Mouse (Mus musculus) adrenal gland, postnatal 0 days (tissue): ENCODE results near the gene Slc5a2. TPM values are rescaled to one million over a fixed set of nuclear protein-coding genes. Genes with fewer than 3 reads are reported as not detected.

Source experiments
- microRNA-seq: library from miRNA; unstranded; fragments of <30 nt; microRNA quantifications from one replicate; pipeline ENCODE4, GENCODE M21; 2016; ENCODE audit warnings: borderline replicate concordance; ENCODE audit not compliant: insufficient number of aligned reads
- polyA plus RNA-seq: library from polyadenylated mRNA; unstranded; fragments of >200 nt; fragmentation: Nextera tagmentation; extraction: Ambion mirVana; gene quantifications from 2 replicates; pipeline ENCODE4 v1.2.1, GENCODE M21; 2015

Gene Slc5a2
- 0.18 and 0.27 TPM in 2 replicates for polyA plus RNA-seq

GRCm38 (mm10) chr7:128265411-128265810 lies at the start of gene Slc5a2:
TSS of gene Slc5a2 (plus strand) at chr7:128265657.

GRCm38 (mm10) chr7:128236856-128237592 lies 28.4 kb upstream of the Slc5a2 start, which contains the start of gene Armc5:
TSS of gene Armc5 (plus strand) at chr7:128237342.

GRCm38 (mm10) chr7:128237927-128238778 lies 27.3 kb upstream of the Slc5a2 start, which contains the start of gene 9130023H24Rik:
TSS of gene 9130023H24Rik (minus strand) at chr7:128238031.

GRCm38 (mm10) chr7:128246496-128247391 lies 18.7 kb upstream of the Slc5a2 start, which contains the start of gene Tgfb1i1:
TSS of gene Tgfb1i1 (plus strand) at chr7:128246812.

GRCm38 (mm10) chr7:128297617-128298480 lies 32.4 kb downstream of the Slc5a2 start, which contains the start of gene BC017158:
TSS of gene BC017158 (minus strand) at chr7:128298170.

Small RNA genes within 50 kb of the gene (microRNA-seq; reads per million reads assigned to microRNA genes)
- gene Mir3103, result 1.1 reads per million

Other genes starting within 250 kb of the Slc5a2 start
- gene Itgam, start 203.0 kb upstream of the Slc5a2 start, polyA plus RNA-seq, result 1.8 and 2.1 TPM in 2 replicates
- gene Gm49368, start 203.0 kb upstream of the Slc5a2 start, polyA plus RNA-seq, result 0.06 TPM in 1 of 2 replicates, not detected in the other
- gene Itgax, start 136.1 kb upstream of the Slc5a2 start, polyA plus RNA-seq, result 0.23 TPM in 1 of 2 replicates, not detected in the other
- gene Itgad, start 111.3 kb upstream of the Slc5a2 start, polyA plus RNA-seq, result not detected in 2 replicates
- 4.9 and 7.4 TPM in 2 replicates for gene Cox6a2, start 59.3 kb upstream of the Slc5a2 start, polyA plus RNA-seq
- gene Armc5, start 28.3 kb upstream of the Slc5a2 start, polyA plus RNA-seq, result 10.9 and 15.4 TPM in 2 replicates
- 3.9 and 4.2 TPM in 2 replicates for gene 9130023H24Rik, start 27.6 kb upstream of the Slc5a2 start, polyA plus RNA-seq
- gene Tgfb1i1, start 18.8 kb upstream of the Slc5a2 start, polyA plus RNA-seq, result 37.9 and 53.6 TPM in 2 replicates
- 16.8 and 21.2 TPM in 2 replicates for gene BC017158, start 32.5 kb downstream of the Slc5a2 start, polyA plus RNA-seq
- gene Rgs10, start 153.1 kb downstream of the Slc5a2 start, polyA plus RNA-seq, result 17.8 and 35.8 TPM in 2 replicates
- gene Tial1, start 196.1 kb downstream of the Slc5a2 start, polyA plus RNA-seq, result 14.8 and 17.2 TPM in 2 replicates